In genomic region chr2:13543519-13544124, GRCm38 (mm10) we compare ENCODE assay signal across 7 mouse cellular contexts. TPM values are rescaled to one million over a fixed set of nuclear protein-coding genes. Genes with fewer than 3 reads are reported as not detected.
DNase-seq lines count a peak whose midpoint lies in the region; ATAC-seq and TF ChIP-seq lines count a peak whose summit lies in the region.

No protein-coding gene starts in this region.

- 43% methylated on average over 8 of the region's 8 CpGs for WGBS in forebrain, embryonic 12.5 days
- WGBS in limb, embryonic 11.5 days: 65% methylated on average over 8 of the region's 8 CpGs
- 20% methylated on average over 8 of the region's 8 CpGs for WGBS in olfactory bulb, adult 2 months

- H3ac ChIP-seq in C2C12 (ENCODE audit: control insufficient read depth, insufficient read length, low read depth): peak overlapping the region; percentile 27

- no peak for TF ChIP-seq CTCF in C2C12 (IDR thresholded peaks at IDR 0.05; ENCODE audit: control insufficient read depth, insufficient read depth, insufficient read length)
- TF ChIP-seq CTCF in olfactory bulb, adult 2 months (IDR thresholded peaks at IDR 0.05; ENCODE audit: insufficient read depth, low read depth, low read length): no peak

- H3K4me2 ChIP-seq in forebrain, embryonic 12.5 days: peak overlapping the region; percentile 58
- H3K4me2 ChIP-seq in limb, embryonic 11.5 days (ENCODE audit: low read depth, severe bottlenecking): peak overlapping the region; percentile 52

- H3K79me2 ChIP-seq in C2C12 (ENCODE audit: control insufficient read depth, insufficient read depth): peaks cover 18% of the 10 kb centered on the region

- peaks cover 6% of the 10 kb centered on the region for H3K79me3 ChIP-seq in C2C12 (ENCODE audit: low read depth)

- H3K9ac ChIP-seq in forebrain, embryonic 12.5 days: peak overlapping the region; percentile 65
- no peak overlapping the region for H3K9ac ChIP-seq in limb, embryonic 11.5 days (ENCODE audit: low read length)

- peak; percentile 74 for DNase-seq in 416B (ENCODE audit: low read depth)
- no peak for DNase-seq in limb, embryonic 11.5 days (ENCODE audit: low spot score)
- no peak for DNase-seq in thymus, postnatal 10 days (ENCODE audit: low spot score in 2 of 2)
- DNase-seq in ovary, postnatal 36 days (ENCODE audit: low spot score): no peak

- H3K36me3 ChIP-seq in C2C12 (ENCODE audit: control insufficient read depth, insufficient read depth): no peaks in the 10 kb centered on the region
- no peaks in the 10 kb centered on the region for H3K36me3 ChIP-seq in forebrain, embryonic 12.5 days (replicated peaks)
- H3K36me3 ChIP-seq in limb, embryonic 11.5 days (ENCODE audit: control insufficient read depth, insufficient read depth, low read length): no peaks in the 10 kb centered on the region

- H3K4me3 ChIP-seq in C2C12 (ENCODE audit: insufficient read depth, poor library complexity, severe bottlenecking): peak overlapping the region; percentile 45
- peak overlapping the region; percentile 49 for H3K4me3 ChIP-seq in forebrain, embryonic 12.5 days (replicated peaks)
- H3K4me3 ChIP-seq in limb, embryonic 11.5 days (ENCODE audit: low read depth, low read length): peak overlapping the region; percentile 32
- peak overlapping the region; percentile 58 for H3K4me3 ChIP-seq in olfactory bulb, adult 2 months (ENCODE audit: insufficient read depth, low read depth, low read length)

- H3K27me3 ChIP-seq in C2C12 (ENCODE audit: control insufficient read depth, insufficient read depth, insufficient read length): no peaks in the 10 kb centered on the region
- no peaks in the 10 kb centered on the region for H3K27me3 ChIP-seq in forebrain, embryonic 12.5 days
- no peaks in the 10 kb centered on the region for H3K27me3 ChIP-seq in limb, embryonic 11.5 days (ENCODE audit: control insufficient read depth, insufficient read depth, low read length)

- H3K4me1 ChIP-seq in forebrain, embryonic 12.5 days: peaks cover 18% of the 10 kb centered on the region
- H3K4me1 ChIP-seq in limb, embryonic 11.5 days (ENCODE audit: control insufficient read depth, insufficient read depth, low read length): no peaks in the 10 kb centered on the region; the same call in 1 of the 2 replicates
- H3K4me1 ChIP-seq in olfactory bulb, adult 2 months (ENCODE audit: control insufficient read depth, insufficient read depth, low read length): no peaks in the 10 kb centered on the region

- H3K27ac ChIP-seq in forebrain, embryonic 12.5 days: peak overlapping the region; percentile 93
- peak overlapping the region; percentile 72 for H3K27ac ChIP-seq in limb, embryonic 11.5 days (replicated peaks; ENCODE audit: low read depth, low read length)
- H3K27ac ChIP-seq in olfactory bulb, adult 2 months (ENCODE audit: insufficient read depth, low read depth, low read length): no peak overlapping the region

- peak; percentile 28 for ATAC-seq in forebrain, embryonic 12.5 days (ENCODE audit: low FRiP score)
- peak; percentile 31; the same call in 1 of the 2 replicates for ATAC-seq in limb, embryonic 11.5 days (ENCODE audit: insufficient number of reproducible peaks, low FRiP score, low TSS enrichment, low read depth)

- TF ChIP-seq POLR2A in olfactory bulb, adult 2 months (IDR thresholded peaks at IDR 0.05; ENCODE audit: insufficient read depth, low read depth, low read length): no peak

- no peaks in the 10 kb centered on the region for H3K9me3 ChIP-seq in forebrain, embryonic 12.5 days
- no peaks in the 10 kb centered on the region for H3K9me3 ChIP-seq in limb, embryonic 11.5 days (ENCODE audit: control insufficient read depth, low read length)

TF ChIP-seq in C2C12, 6 proteins besides CTCF, POLR2A, EP300 and RAD21:
- TF ChIP-seq MAX (IDR thresholded peaks at IDR 0.05) (peak; percentile 42), MYOD1 (IDR thresholded peaks at IDR 0.05; ENCODE audit: control insufficient read depth, insufficient read length, low read depth) (no peak)

RNA-seq across cellular contexts. Expression of gene Trdmt1, which starts 0.8 kb away (rescaled TPM):
- polyA plus RNA-seq in C2C12 (2012; fragmentation: generic; extraction: Trizol): 3.5 TPM
- polyA plus RNA-seq in forebrain, embryonic 12.5 days (2016; fragmentation: Nextera tagmentation; extraction: Ambion mirVana): 6.6 and 7.8 TPM in 2 replicates
- 9.3 TPM in 2 replicates for polyA plus RNA-seq in limb, embryonic 11.5 days (2014; fragmentation: Nextera tagmentation; extraction: Ambion mirVana)
- not detected in 2 replicates for polyA plus RNA-seq in olfactory bulb, adult 2 months (2012; ENCODE audit: insufficient read depth, insufficient read length, low replicate concordance, missing spikeins)

RNA-seq across cellular contexts. Expression of gene Vim, which starts 30.1 kb away (rescaled TPM):
- polyA plus RNA-seq in C2C12 (2012; fragmentation: generic; extraction: Trizol): 6,934 TPM
- 1,088 and 1,103 TPM in 2 replicates for polyA plus RNA-seq in forebrain, embryonic 12.5 days (2016; fragmentation: Nextera tagmentation; extraction: Ambion mirVana)
- polyA plus RNA-seq in limb, embryonic 11.5 days (2014; fragmentation: Nextera tagmentation; extraction: Ambion mirVana): 398 and 406 TPM in 2 replicates
- polyA plus RNA-seq in olfactory bulb, adult 2 months (2012; ENCODE audit: insufficient read depth, insufficient read length, low replicate concordance, missing spikeins): not detected in 2 replicates

RNA-seq across cellular contexts. Expression of gene Cubn, which starts 52.0 kb away (rescaled TPM):
- 0.36 TPM for polyA plus RNA-seq in C2C12 (2012; fragmentation: generic; extraction: Trizol)
- polyA plus RNA-seq in forebrain, embryonic 12.5 days (2016; fragmentation: Nextera tagmentation; extraction: Ambion mirVana): 0.27 and 0.31 TPM in 2 replicates
- 0.03 and 0.06 TPM in 2 replicates for polyA plus RNA-seq in limb, embryonic 11.5 days (2014; fragmentation: Nextera tagmentation; extraction: Ambion mirVana)
- not detected in 2 replicates for polyA plus RNA-seq in olfactory bulb, adult 2 months (2012; ENCODE audit: insufficient read depth, insufficient read length, low replicate concordance, missing spikeins)
